In the genomic region with DNA sequence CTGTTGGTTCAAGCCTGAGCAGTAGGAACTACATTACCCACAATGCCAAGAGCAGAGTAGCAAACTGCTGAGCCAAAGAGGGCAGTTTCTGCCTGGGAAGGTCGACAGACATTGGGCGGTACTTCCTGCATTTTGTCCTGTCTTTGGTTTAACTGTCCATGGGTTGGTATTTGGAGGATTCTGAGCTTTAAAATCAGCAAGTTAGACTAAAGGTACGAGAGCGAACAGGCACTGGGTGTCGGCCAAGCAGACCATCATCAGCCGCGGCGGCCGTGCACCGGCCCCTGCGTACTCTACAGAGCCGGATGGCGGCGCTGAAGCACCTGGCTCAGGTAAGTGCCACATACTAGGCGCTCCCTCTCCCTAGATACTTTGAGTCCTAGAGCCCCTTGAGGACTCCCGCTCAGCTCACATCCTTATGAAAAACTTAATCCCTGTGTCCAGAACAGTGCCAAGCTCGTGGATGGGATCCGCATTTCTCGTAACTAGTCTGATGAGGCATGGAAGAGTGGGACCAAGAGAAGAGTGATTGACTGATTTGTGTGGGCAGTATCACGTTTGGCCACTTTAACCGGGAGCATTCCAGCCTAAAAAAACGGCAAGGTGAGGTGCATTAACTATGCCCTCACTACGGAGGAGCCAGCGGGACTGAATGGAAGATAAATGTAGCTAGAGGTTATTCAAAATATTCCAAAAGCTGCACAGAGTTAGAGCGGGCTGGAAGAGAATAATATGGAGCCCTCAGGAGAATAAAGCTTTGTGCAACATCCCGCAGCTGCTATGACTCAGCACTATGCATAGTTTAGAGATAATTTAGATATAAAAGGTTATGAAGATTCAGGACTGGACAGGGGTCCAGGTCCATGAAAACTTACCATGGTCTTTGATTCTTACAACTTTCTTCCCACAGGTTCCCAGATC, we compare ENCODE assay signal across 8 mouse cellular contexts. TPM values are rescaled to one million over a fixed set of nuclear protein-coding genes. Genes with fewer than 3 reads are reported as not detected.
DNase-seq lines count a peak whose midpoint lies in the region; ATAC-seq and TF ChIP-seq lines count a peak whose summit lies in the region.

A gene (plus strand): TSS at position 104 of the 921 bp plus-strand sequence.

- no peaks in the 10 kb centered on the region for H3K9me3 ChIP-seq in heart, embryonic 13.5 days
- no peaks in the 10 kb centered on the region for H3K9me3 ChIP-seq in kidney, postnatal 0 days (replicated peaks; ENCODE audit: low read length)
- no peaks in the 10 kb centered on the region for H3K9me3 ChIP-seq in midbrain, postnatal 0 days (ENCODE audit: low read length)

- no peak for TF ChIP-seq CTCF in brain, embryonic 14.5 days (IDR thresholded peaks at IDR 0.05; ENCODE audit: borderline replicate concordance, extremely low read depth, insufficient read depth, insufficient read length)
- 0 out of 2 replicates have a peak, but pooled peaks have one; percentile 26 for TF ChIP-seq CTCF in kidney, postnatal 0 days (IDR thresholded peaks at IDR 0.05; ENCODE audit: low read depth)
- peak; percentile 41 for TF ChIP-seq CTCF in midbrain, postnatal 0 days (IDR thresholded peaks at IDR 0.05)

- H3K36me3 ChIP-seq in heart, embryonic 13.5 days: peaks cover 18% of the 10 kb centered on the region
- peaks cover 15% of the 10 kb centered on the region; the same call in 1 of the 2 replicates for H3K36me3 ChIP-seq in kidney, postnatal 0 days (ENCODE audit: insufficient read depth, low read length)
- H3K36me3 ChIP-seq in midbrain, postnatal 0 days (ENCODE audit: insufficient read depth, low read length): peaks cover 4% of the 10 kb centered on the region; the same call in 1 of the 2 replicates

- WGBS in heart, embryonic 13.5 days: 2% methylated on average over 26 of the region's 26 CpGs
- 2% methylated on average over 26 of the region's 26 CpGs for WGBS in kidney, postnatal 0 days
- WGBS in midbrain, postnatal 0 days: under 1% methylated on average over 26 of the region's 26 CpGs

- TF ChIP-seq POLR2A in brain, embryonic 14.5 days (IDR thresholded peaks at IDR 0.05; ENCODE audit: borderline replicate concordance, extremely low read depth, insufficient read depth, insufficient read length, poor library complexity, severe bottlenecking): peak; percentile 31; the same call in 1 of the 2 replicates

- 0 out of 2 replicates have a peak within 1 kb of the TSS, but pooled peaks have one; percentile 20 for H3K27ac ChIP-seq in heart, embryonic 13.5 days (replicated peaks)
- peak within 1 kb of the TSS; percentile 70 for H3K27ac ChIP-seq in kidney, postnatal 0 days
- peak within 1 kb of the TSS; percentile 69 for H3K27ac ChIP-seq in midbrain, postnatal 0 days (ENCODE audit: low read depth, low read length)

- H3K4me2 ChIP-seq in heart, embryonic 13.5 days: peak within 1 kb of the TSS; percentile 85
- peak within 1 kb of the TSS; percentile 86 for H3K4me2 ChIP-seq in kidney, postnatal 0 days (ENCODE audit: low read length)
- peak within 1 kb of the TSS; percentile 67 for H3K4me2 ChIP-seq in midbrain, postnatal 0 days (ENCODE audit: low read depth, low read length, poor library complexity, severe bottlenecking)

- H3K4me1 ChIP-seq in heart, embryonic 13.5 days: peaks cover 8% of the 10 kb centered on the region
- H3K4me1 ChIP-seq in kidney, postnatal 0 days (replicated peaks; ENCODE audit: insufficient read depth, low read length): 0 out of 2 replicates have a peak, but pooled peaks cover 5% of the 10 kb centered on the region
- H3K4me1 ChIP-seq in midbrain, postnatal 0 days (ENCODE audit: insufficient read depth, low read length): no peaks in the 10 kb centered on the region; the same call in 1 of the 2 replicates

- no peaks in the 10 kb centered on the region for H3K27me3 ChIP-seq in heart, embryonic 13.5 days (replicated peaks)
- H3K27me3 ChIP-seq in kidney, postnatal 0 days (ENCODE audit: insufficient read depth, low read length): no peaks in the 10 kb centered on the region
- H3K27me3 ChIP-seq in midbrain, postnatal 0 days (ENCODE audit: insufficient read depth, low read length): no peaks in the 10 kb centered on the region

- H3K9ac ChIP-seq in heart, embryonic 13.5 days: peak within 1 kb of the TSS; percentile 87
- peak within 1 kb of the TSS; percentile 63 for H3K9ac ChIP-seq in kidney, postnatal 0 days (ENCODE audit: low read depth, low read length)
- H3K9ac ChIP-seq in midbrain, postnatal 0 days (replicated peaks; ENCODE audit: low read length, poor library complexity, severe bottlenecking): peak within 1 kb of the TSS; percentile 64

- peak within 1 kb of the TSS; percentile 88 for H3K4me3 ChIP-seq in heart, embryonic 13.5 days
- H3K4me3 ChIP-seq in kidney, postnatal 0 days (replicated peaks; ENCODE audit: low read depth, low read length): peak within 1 kb of the TSS; percentile 67
- H3K4me3 ChIP-seq in midbrain, postnatal 0 days (ENCODE audit: low read depth, low read length): peak within 1 kb of the TSS; percentile 71

- DNase-seq in brain, embryonic 14.5 days (ENCODE audit: low read depth): peak; percentile 93
- DNase-seq in fibroblast of lung, adult 2 months (ENCODE audit: low read depth): peak; percentile 39
- DNase-seq in kidney, postnatal 0 days (ENCODE audit: low spot score): peak; percentile 85
- DNase-seq in liver: peak; percentile 41
- DNase-seq in midbrain, postnatal 0 days (ENCODE audit: low spot score): peak; percentile 92
- DNase-seq in spleen, postnatal 10 days (ENCODE audit: low spot score in 2 of 2): peak; percentile 14 to 26

- peak; percentile 99 for ATAC-seq in CD4-positive, CD25-positive, alpha-beta regulatory T cell, adult 4 months
- ATAC-seq in heart, embryonic 13.5 days (ENCODE audit: extremely low read depth, insufficient number of reproducible peaks, low FRiP score, low TSS enrichment): peak; percentile 73; the same call in 1 of the 2 replicates
- peak; percentile 94 for ATAC-seq in kidney, postnatal 0 days (replicated peaks; ENCODE audit: low FRiP score, low read depth)
- peak; percentile 96 for ATAC-seq in midbrain, postnatal 0 days (ENCODE audit: low FRiP score)

RNA-seq across cellular contexts. Expression of the gene that starts here (rescaled TPM):
- polyA plus RNA-seq in CD4-positive, CD25-positive, alpha-beta regulatory T cell, adult 4 months (2017; shearing (Covaris generic)): 1 to 10 TPM; 3.1 to 3.5 TPM
- 3.0 and 3.2 TPM in 2 replicates for polyA plus RNA-seq in brain, embryonic 14.5 days (2012; rRNA removed)
- 1.0 and 1.3 TPM in 2 replicates for polyA plus RNA-seq in heart, embryonic 13.5 days (2015; fragmentation: Nextera tagmentation; extraction: Ambion mirVana)
- 1.8 and 2.0 TPM in 2 replicates for polyA plus RNA-seq in kidney, postnatal 0 days (2015; fragmentation: Nextera tagmentation; extraction: Ambion mirVana)
- total RNA-seq in midbrain, postnatal 0 days (2014; rRNA removed): 4.5 and 5.6 TPM in 2 replicates
- 0.99 and 1.4 TPM in 2 replicates for polyA plus RNA-seq in midbrain, postnatal 0 days (2015; fragmentation: Nextera tagmentation; extraction: Ambion mirVana)

Comparison
In these comparisons a context has a peak if more than half of its experiments do, and no peak if none do; other contexts are left out.
1. Peak in every context shown above with its lines: DNase-seq, ATAC-seq, H3K4me3 ChIP-seq and H3K27ac ChIP-seq.
2. DNase-seq: peak in every context shown above with its lines; median percentile 93 in brain, embryonic 14.5 days; 92 in midbrain, postnatal 0 days; 85 in kidney, postnatal 0 days; 41 in liver; 39 in fibroblast of lung, adult 2 months; 20 in spleen, postnatal 10 days.
3. H3K27ac ChIP-seq: peak in every context shown above with its lines; median percentile 70 in kidney, postnatal 0 days; 69 in midbrain, postnatal 0 days; 20 in heart, embryonic 13.5 days.